8 mouse cellular contexts compared by ENCODE assay signal in the genomic region with DNA sequence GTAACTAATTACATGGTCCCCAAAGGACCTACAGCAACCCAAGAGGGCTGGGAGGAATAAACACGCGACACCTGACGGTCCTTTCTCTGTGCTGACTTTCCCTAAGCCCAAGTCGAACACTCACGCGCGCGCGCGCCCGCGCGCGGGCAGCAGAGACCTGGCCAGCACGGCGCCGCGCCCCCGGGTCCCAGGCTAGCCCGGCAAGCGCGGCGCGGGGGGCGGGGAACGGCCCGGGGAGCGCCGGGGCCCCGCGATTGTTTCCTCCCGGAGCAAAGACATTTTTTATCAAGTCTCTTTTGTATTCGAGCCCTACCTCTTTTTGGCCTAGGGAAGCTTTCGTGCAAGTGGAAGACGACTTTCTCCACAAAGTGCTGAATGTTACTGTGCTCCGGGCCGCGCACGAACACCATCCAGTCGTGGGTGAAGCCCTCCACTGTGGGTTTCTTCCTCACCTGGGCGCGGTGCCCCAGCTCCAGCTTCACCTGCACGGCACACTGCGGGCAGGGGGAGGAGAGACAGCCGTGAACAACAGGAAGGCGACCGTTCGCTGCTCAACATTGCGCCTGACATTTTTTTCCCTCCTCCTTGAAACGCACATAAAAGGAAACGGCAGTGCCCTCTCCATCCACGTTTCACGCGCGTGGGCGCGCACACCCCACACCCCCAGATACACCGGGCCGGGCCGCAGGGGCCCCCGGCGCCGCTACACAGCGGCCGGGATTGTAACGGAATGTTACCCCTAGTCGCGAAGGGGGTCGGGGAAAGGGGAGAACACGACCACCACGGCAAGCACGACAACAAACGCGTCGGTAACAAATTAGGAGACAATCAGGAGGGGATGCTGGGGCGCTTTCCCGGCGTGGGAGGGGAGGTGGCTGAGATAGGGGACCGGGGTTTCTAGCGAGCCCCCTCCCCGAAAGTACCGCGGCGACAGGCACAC. TPM values are rescaled to one million over a fixed set of nuclear protein-coding genes. Genes with fewer than 3 reads are reported as not detected.
A peak's percentile ranks its signal among the peaks of the same experiment; 100 is the strongest.
DNase-seq lines count a peak whose midpoint lies in the region; ATAC-seq and TF ChIP-seq lines count a peak whose summit lies in the region.

No protein-coding gene starts in this region.

- peaks cover 19% of the 10 kb centered on the region for H3K4me1 ChIP-seq in heart, embryonic 12.5 days (replicated peaks)
- H3K4me1 ChIP-seq in kidney, embryonic 16.5 days (ENCODE audit: insufficient read depth, low read length) = peaks cover 23% of the 10 kb centered on the region
- peaks cover 21% of the 10 kb centered on the region for H3K4me1 ChIP-seq in liver, embryonic 16.5 days (ENCODE audit: control insufficient read depth, low read depth, low read length)
- peaks cover 13% of the 10 kb centered on the region for H3K4me1 ChIP-seq in neural tube, embryonic 11.5 days (ENCODE audit: control insufficient read depth, insufficient read depth, low read length)
- peaks cover 23% of the 10 kb centered on the region for H3K4me1 ChIP-seq in testis, adult 2 months (ENCODE audit: control insufficient read depth, insufficient read depth, low read length)

- H3K27ac ChIP-seq in heart, embryonic 12.5 days (ENCODE audit: poor library complexity, severe bottlenecking) = peak overlapping the region; percentile 91
- H3K27ac ChIP-seq in kidney, embryonic 16.5 days (ENCODE audit: low read length) = peak overlapping the region; percentile 93
- no peak overlapping the region for H3K27ac ChIP-seq in liver, embryonic 16.5 days (ENCODE audit: low read length)
- peak overlapping the region; percentile 95 for H3K27ac ChIP-seq in neural tube, embryonic 11.5 days (ENCODE audit: low read depth, low read length)
- no peak overlapping the region for H3K27ac ChIP-seq in testis, adult 2 months (ENCODE audit: control insufficient read depth, insufficient read depth, low read depth, low read length)

- no peak for ATAC-seq in heart, embryonic 12.5 days (ENCODE audit: insufficient number of reproducible peaks, low FRiP score)
- no peak for ATAC-seq in kidney, embryonic 16.5 days (ENCODE audit: low FRiP score, low TSS enrichment)
- ATAC-seq in liver, embryonic 16.5 days (ENCODE audit: low read depth) = no peak
- no peak for ATAC-seq in neural tube, embryonic 11.5 days (ENCODE audit: insufficient read depth, low FRiP score, low TSS enrichment)

- TF ChIP-seq CTCF in testis, adult 2 months (IDR thresholded peaks at IDR 0.05; ENCODE audit: control insufficient read depth, insufficient read depth, insufficient replicate concordance, low read depth, low read length) = no peak

- H3K9ac ChIP-seq in heart, embryonic 12.5 days = peak overlapping the region; percentile 83
- peak overlapping the region; percentile 87 for H3K9ac ChIP-seq in kidney, embryonic 16.5 days (replicated peaks; ENCODE audit: low read length)
- H3K9ac ChIP-seq in liver, embryonic 16.5 days (ENCODE audit: low read depth, low read length) = peak overlapping the region; percentile 65
- H3K9ac ChIP-seq in neural tube, embryonic 11.5 days (ENCODE audit: low read length) = peak overlapping the region; percentile 91

- under 1% methylated on average over 84 of the region's 84 CpGs for WGBS in heart, embryonic 12.5 days
- under 1% methylated on average over 82 of the region's 84 CpGs for WGBS in kidney, embryonic 16.5 days
- under 1% methylated on average over 84 of the region's 84 CpGs for WGBS in liver, embryonic 16.5 days (ENCODE audit: insufficient replicate concordance)
- under 1% methylated on average over 84 of the region's 84 CpGs for WGBS in neural tube, embryonic 11.5 days

- H3K4me3 ChIP-seq in heart, embryonic 12.5 days = peak overlapping the region; percentile 76
- peak overlapping the region; percentile 73 for H3K4me3 ChIP-seq in kidney, embryonic 16.5 days (ENCODE audit: low read length)
- H3K4me3 ChIP-seq in liver, embryonic 16.5 days (ENCODE audit: low read depth, low read length) = peak overlapping the region; percentile 69
- peak overlapping the region; percentile 79 for H3K4me3 ChIP-seq in neural tube, embryonic 11.5 days (ENCODE audit: low read depth, low read length)
- peak overlapping the region; percentile 78 for H3K4me3 ChIP-seq in testis, adult 2 months (ENCODE audit: control insufficient read depth, low read depth, low read length)

- H3K4me2 ChIP-seq in heart, embryonic 12.5 days = peak overlapping the region; percentile 94
- peak overlapping the region; percentile 97 for H3K4me2 ChIP-seq in kidney, embryonic 16.5 days (replicated peaks; ENCODE audit: low read depth, low read length)
- peak overlapping the region; percentile 97 for H3K4me2 ChIP-seq in liver, embryonic 16.5 days (ENCODE audit: low read depth, low read length)
- peak overlapping the region; percentile 81 for H3K4me2 ChIP-seq in neural tube, embryonic 11.5 days (ENCODE audit: low read depth)

- H3K36me3 ChIP-seq in heart, embryonic 12.5 days = 0 out of 2 replicates have a peak, but pooled peaks cover 7% of the 10 kb centered on the region
- H3K36me3 ChIP-seq in kidney, embryonic 16.5 days (ENCODE audit: insufficient read depth, low read length) = peaks cover 7% of the 10 kb centered on the region; the same call in 1 of the 2 replicates
- no peaks in the 10 kb centered on the region for H3K36me3 ChIP-seq in liver, embryonic 16.5 days (ENCODE audit: control insufficient read depth, insufficient read depth)
- no peaks in the 10 kb centered on the region; the same call in 1 of the 2 replicates for H3K36me3 ChIP-seq in neural tube, embryonic 11.5 days (ENCODE audit: control insufficient read depth, insufficient read depth, low read length)
- no peaks in the 10 kb centered on the region for H3K36me3 ChIP-seq in testis, adult 2 months (ENCODE audit: control insufficient read depth, insufficient read depth, low read length)

- H3K27me3 ChIP-seq in heart, embryonic 12.5 days (replicated peaks) = no peaks in the 10 kb centered on the region
- peaks cover 6% of the 10 kb centered on the region for H3K27me3 ChIP-seq in kidney, embryonic 16.5 days (ENCODE audit: insufficient read depth, low read length)
- H3K27me3 ChIP-seq in liver, embryonic 16.5 days (ENCODE audit: control insufficient read depth, insufficient read depth, low read depth, low read length) = peaks cover 16% of the 10 kb centered on the region
- no peaks in the 10 kb centered on the region for H3K27me3 ChIP-seq in neural tube, embryonic 11.5 days (ENCODE audit: control insufficient read depth, insufficient read depth, low read length)
- no peaks in the 10 kb centered on the region for H3K27me3 ChIP-seq in testis, adult 2 months (ENCODE audit: control insufficient read depth, insufficient read depth, low read length)

- no peaks in the 10 kb centered on the region for H3K9me3 ChIP-seq in heart, embryonic 12.5 days (replicated peaks)
- H3K9me3 ChIP-seq in kidney, embryonic 16.5 days (ENCODE audit: low read length) = no peaks in the 10 kb centered on the region
- no peaks in the 10 kb centered on the region for H3K9me3 ChIP-seq in liver, embryonic 16.5 days (replicated peaks; ENCODE audit: control insufficient read depth, low read length)
- H3K9me3 ChIP-seq in neural tube, embryonic 11.5 days (ENCODE audit: control insufficient read depth, low read length) = no peaks in the 10 kb centered on the region

- TF ChIP-seq POLR2A in testis, adult 2 months (IDR thresholded peaks at IDR 0.05; ENCODE audit: control insufficient read depth, low read depth, low read length) = no peak

- DNase-seq in 3134 (ENCODE audit: extremely low read depth, insufficient read length, low spot score) = peak; percentile 52
- peak; percentile 12 for DNase-seq in adrenal gland, adult 8-10 months
- peak; percentile 58 for DNase-seq in embryo, embryonic 9.5 days (ENCODE audit: extremely low spot score)
- DNase-seq in neural tube, embryonic 11.5 days (ENCODE audit: low spot score) = peak; percentile 75

RNA-seq across cellular contexts. Expression of gene Mllt3, which starts 1.7 kb away (rescaled TPM):
- 10 to 100 TPM; 26.0 to 32.0 (median 27.7) TPM for total RNA-seq in adrenal gland, adult 8-10 months (2022)
- 54.3 and 57.6 TPM in 2 replicates for polyA plus RNA-seq in heart, embryonic 12.5 days (2016; fragmentation: Nextera tagmentation; extraction: Ambion mirVana)
- polyA plus RNA-seq in kidney, embryonic 16.5 days (2015; fragmentation: Nextera tagmentation; extraction: Ambion mirVana) = 27.5 and 34.8 TPM in 2 replicates
- polyA plus RNA-seq in liver, embryonic 16.5 days (2015; fragmentation: Nextera tagmentation; extraction: Ambion mirVana) = 83.5 and 89.3 TPM in 2 replicates
- 72.4 and 77.3 TPM in 2 replicates for polyA plus RNA-seq in neural tube, embryonic 11.5 days (2014; fragmentation: Nextera tagmentation; extraction: Ambion mirVana)
- 8.3 and 8.4 TPM in 2 replicates for polyA plus RNA-seq in testis, adult 2 months (2012; rRNA removed)

Comparison
In these comparisons a context has a peak if more than half of its experiments do, and no peak if none do; other contexts are left out.
1. DNase-seq: peak in every context shown above with its lines; median percentile 75 in neural tube, embryonic 11.5 days; 58 in embryo, embryonic 9.5 days; 52 in 3134; 12 in adrenal gland, adult 8-10 months.
2. H3K27ac ChIP-seq: peak in heart, embryonic 12.5 days (single experiment), kidney, embryonic 16.5 days (single experiment) and neural tube, embryonic 11.5 days (single experiment); none in liver, embryonic 16.5 days (single experiment) and testis, adult 2 months (single experiment).
3. Peak in every context shown above with its lines, with median percentiles within 50 percentile points of each other: H3K4me2 ChIP-seq, H3K4me3 ChIP-seq and H3K9ac ChIP-seq.